Mouse (Mus musculus): Measurements from ENCODE around the gene Sox2. TPM values are rescaled to one million over a fixed set of nuclear protein-coding genes. Genes with fewer than 3 reads are reported as not detected.

The Sox2 gene
- total RNA-seq, 2 experiments from 2014 or later: 41.6 to 53.0 TPM

DNA sequence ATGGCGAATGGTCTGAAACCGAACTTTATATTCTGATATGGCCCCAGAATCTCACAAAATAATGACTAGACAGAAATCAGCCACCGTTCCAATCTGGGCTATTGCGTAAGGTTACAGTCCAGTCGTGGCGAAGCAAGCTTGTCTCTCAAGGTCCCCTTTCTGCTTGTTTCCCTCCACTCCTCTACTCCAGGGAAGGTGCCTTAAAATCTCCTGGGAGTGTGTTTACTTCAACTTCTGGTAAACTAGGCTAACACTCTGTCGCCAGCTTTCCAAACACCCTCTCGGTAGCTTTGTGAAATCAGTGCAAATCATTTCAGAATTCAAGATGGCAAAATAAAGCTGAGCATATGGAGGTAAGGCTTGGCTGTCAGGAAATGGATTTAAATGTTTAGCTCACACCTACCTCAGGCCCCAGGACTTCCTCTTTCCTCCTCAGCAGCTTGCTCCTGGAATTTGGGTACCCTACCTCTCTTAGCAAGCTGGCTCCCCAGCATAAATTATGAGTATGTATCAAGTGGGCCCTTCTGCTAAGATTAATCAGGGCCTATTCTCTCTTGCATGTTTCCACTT, 8.8 kb downstream of the Sox2 start:
- no peak for DNase-seq (ENCODE audit: low spot score in 2 of 2)

DNA sequence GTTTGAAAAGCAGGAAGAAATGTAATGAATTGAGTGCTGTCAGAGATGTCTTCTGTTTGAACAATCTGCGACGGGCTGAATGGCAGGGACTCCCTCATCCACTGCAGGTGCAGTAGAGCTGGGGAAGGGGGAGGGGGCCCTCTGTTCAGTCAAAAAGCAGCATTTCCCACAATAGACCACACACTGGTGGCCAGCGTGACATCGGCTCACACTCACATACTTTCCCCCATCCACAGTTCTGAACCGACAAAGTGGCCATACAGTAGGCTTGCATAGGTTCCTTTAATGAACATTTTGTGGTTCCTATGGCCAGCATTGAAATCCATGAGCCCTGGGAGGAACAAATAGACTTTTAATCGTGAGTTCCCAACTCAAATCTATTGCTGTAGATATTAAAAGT, 9.7 kb downstream of the Sox2 start:
- no peak for DNase-seq (ENCODE audit: low spot score in 2 of 2)

DNA sequence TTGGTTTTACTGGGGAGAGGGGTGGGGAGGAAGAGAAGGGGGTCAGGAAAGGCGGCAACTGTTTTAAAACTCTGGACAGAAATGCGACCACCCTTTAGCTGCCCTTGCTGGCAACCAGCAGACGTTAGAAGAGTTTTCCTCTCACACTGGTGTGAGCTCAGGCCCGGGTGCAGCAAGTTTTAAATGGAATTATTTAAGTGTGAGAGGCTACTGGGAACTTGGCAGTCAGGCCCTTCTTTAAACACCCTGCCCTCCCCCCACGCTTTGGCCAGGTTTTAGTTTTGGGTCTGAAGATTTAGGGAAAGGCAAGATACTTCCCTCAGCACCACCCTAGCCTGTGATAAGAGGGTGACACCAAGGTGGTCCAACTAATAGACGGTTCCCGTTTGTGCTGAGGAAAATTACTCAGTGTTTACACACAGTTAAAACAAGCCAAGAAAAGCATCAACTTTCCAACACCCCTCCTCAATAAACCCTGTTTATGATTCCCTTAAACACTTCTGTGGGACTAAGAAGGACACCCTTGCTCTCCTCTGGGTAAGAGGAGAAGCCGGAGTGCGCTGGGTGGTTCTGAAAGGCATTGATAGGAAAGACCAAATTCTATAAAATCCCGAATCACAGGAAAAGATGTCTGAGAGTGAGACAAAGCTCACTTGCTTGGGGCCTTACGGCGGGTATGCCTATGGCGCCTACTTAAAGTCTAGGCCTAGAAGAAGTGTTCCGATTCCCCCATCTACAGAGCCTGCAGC, 10.5 kb downstream of the Sox2 start:
- no peak for DNase-seq (ENCODE audit: low spot score in 2 of 2)

DNA sequence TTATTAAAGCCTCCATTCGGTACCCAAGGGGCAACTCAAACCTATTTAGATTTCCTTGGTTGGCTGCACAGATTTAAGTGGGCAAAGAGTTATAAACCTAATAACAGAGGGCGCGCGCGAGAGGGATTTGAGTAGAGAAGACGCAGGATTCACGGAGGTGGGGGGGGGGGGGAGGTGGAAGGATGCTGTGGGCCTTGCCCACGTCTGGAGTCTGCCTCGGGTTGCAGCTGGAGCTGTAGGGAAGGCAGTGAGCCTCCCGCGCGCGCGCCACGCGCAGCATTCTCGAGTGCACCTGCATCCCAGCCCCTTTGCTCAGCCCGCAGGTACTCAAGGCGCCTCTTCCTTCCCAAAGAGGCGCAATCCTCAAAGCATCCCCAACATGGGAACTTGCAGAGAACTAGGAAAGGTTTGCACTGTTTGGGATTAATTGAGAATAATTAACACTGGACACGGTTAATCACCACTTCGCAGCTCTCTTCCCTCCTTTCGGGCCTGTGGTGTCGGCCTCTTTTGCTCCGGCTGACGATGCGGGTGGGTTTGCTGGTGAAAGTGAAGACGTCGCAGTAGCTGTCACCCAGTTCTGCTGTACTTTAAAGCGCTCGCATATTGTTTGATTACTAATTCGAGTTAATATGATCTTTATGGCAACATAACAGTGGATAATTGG, 11.3 kb downstream of the Sox2 start:
- DNase-seq (ENCODE audit: low spot score in 2 of 2): peak in 1 of 2 experiments; percentile 11

GRCm38 (mm10) chr3:34662008-34662711, 12.0 kb downstream of the Sox2 start:
- DNase-seq (ENCODE audit: low spot score in 2 of 2): peak in 1 of 2 experiments; percentile 5

- peak in 1 of 2 experiments; percentile 38 for DNase-seq (ENCODE audit: low spot score in 2 of 2)
These were observed 12.8 kb downstream of the Sox2 start for GRCm38 (mm10) chr3:34662712-34663655.

DNA sequence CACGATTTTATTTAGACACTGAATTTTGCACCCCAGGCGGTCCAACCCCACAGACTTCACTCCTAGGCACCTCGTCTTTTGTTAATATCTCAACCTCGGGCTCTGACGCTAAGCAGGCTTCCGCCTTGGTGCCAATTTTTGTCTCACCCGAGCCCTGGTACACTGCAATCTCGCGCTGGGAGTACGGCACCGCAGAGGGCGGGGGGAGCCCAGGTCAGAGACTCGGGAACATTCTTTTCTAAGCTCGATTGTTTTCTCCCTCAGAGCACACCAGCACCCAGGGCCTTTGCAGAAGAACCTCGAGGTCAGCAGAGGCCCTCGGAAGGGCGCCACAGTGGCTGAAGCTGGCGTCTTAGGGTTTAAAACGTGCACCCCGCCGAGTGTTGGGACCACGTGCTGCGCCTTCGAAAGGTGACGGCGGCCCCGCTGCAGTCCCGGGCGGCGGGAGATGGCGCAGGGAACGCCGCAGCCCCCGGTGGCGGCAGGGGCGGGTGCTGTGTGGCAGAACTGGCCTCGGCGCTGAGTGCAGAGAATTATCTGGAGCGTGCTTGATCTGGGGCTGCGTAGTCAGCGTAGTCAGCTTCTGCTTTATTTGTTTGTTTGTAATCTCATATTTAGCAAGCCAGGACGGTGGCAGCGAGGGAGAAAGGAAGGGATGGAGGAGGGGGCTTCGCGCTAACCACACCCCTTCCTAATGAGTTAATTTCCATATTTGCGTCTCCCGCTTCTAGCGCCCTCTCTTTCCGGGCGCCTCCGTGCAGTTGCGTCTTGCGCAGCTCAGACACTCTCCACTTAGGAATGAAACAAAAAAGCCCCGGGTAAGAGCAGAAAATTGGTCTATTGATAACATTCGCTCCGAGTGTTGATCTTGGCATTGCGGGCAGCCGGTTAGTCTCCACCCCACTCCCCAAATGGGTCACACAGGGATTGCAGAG, 13.8 kb downstream of the Sox2 start:
- DNase-seq (ENCODE audit: low spot score in 2 of 2): peak in 1 of 2 experiments; percentile 41

DNA sequence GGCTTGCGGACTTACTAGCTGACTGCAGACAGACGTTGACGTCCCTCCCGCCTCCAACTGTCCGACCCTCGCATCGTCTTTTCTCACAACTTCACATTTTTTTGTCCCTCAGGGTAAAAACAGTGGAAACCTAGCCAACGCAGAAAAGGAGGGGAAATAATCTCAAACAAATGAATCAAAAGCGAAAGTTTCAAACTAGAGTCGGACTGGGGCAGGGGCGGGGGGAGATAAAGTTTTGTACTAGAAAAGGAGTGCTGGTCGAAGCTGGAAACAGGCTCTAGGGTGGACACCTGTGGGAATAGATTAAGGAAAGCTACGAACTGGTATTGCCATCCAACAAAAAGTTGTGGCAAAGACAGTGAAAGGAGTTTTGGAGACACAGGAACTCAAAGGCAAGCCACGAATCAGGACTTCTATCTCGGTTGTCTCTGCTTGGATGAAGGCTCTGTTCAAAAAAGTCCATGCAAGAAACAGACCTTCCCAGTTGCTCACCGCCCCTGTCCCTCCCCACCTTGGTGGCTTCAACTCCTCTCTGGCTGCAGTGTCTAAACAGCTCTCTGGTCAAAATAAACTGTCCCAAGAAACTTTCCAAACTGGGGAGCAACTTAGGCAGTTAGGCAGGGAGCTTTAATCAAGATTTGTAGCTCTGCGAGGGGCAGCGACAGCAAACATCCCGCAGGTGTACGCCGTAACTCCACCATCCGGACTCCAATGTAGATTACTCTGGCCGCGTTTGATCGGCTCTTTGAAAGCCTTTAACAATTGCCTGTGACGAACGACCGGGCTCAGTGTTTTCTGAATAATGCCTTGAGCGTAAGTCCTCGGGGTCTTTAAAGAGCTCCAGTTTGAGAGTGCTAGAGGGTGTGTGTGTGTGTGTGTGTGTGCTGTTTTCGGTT, 14.7 kb downstream of the Sox2 start:
- DNase-seq (ENCODE audit: low spot score in 2 of 2): no peak

DNA sequence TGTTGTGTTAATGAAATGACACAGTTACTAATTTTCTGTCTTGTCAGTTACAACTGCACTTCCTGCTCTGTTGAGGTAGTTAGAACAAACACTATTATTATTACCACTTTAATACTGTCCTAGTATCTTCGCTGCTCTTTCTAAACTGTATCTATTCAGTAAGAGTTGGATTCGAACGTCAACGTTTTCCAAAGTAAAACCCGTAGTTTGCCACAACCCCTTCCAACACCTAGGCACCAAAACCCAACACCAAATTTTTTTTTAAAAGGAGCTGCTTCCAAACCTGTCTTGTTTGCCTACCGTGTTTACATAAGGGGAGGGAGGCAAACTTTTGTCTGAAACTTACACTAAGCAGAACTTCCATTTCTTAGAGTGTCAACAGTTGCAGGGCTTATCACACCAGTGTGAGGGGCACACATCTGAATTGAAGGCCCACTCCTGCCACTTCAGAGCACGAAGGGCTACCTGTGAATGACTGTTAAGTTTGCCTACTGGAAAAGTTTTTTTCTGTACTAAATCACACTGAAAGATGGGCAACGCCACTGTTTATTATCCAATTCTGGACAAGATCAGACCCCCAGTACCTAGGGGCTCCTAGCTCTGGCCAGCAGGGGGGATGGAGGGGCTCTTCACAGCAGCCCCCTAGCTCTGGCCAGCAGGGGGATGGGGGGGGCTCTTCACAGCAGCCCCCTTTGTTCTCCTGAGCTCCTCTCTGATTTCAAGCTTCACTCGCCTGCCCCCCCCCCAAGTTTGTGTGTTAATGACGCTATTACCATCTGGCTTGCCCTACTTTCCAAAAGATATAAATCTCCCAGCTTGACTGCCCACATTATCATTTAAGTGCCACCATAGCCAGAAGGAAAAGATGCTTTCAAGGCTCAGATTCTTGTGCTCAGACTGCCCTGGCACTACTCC, 15.8 kb downstream of the Sox2 start:
- no peak for DNase-seq (ENCODE audit: low spot score in 2 of 2)

DNA sequence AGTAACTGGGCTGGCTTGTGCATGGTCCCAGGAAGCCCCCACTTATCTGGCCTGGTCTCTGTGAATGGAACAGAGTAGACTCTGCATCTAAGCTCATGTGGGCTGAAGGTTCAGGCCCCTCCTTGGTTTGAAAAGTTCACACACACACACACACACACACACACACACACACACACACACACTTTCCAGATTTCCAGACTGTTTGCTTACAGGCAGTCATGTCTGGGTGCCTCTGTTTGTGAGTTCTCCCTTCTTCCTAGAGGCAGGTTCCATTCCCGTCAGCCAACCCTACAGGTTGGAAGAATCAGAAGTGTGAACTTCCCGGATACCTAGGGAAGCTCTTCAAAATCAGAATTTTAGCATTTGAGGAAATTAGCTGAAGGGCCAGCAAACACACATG, 17.0 kb downstream of the Sox2 start:
- no peak for DNase-seq (ENCODE audit: low spot score in 2 of 2)

GRCm38 (mm10) chr3:34667881-34668817, 17.9 kb downstream of the Sox2 start:
- no peak for DNase-seq (ENCODE audit: low spot score in 2 of 2)

DNA sequence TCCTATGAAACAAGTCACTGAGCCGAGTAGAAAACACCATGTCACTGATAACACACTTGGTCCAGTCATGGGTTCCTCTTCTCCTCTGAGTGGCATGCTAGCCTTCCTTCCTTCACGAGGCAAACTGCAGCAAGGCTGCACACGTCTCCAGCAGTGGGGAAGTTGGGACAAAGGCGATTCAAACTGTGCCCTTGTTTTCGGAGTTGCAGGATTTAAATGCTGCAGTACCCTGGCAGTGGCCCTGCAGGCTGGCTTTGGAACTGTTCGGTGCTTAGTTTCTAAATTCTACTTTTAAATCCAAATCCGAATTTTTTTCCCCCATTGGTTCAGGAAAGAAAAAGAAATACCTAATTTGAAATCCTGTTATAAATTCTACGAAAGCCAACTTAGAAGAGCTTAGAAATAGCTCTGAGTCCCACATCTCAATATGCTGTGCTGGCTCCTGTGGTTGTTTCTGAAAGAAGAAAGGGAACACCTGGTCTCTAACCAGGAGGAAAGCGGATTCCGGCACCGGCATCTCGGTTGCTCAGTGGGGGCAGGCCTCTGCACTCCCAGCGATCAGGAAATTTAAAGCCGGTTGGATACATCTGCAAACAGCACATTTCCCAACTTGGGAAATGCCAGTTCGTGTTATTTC, 20.9 kb downstream of the Sox2 start:
- no peak for DNase-seq (ENCODE audit: low spot score in 2 of 2)

- DNase-seq (ENCODE audit: low spot score in 2 of 2): no peak
These were observed 28.6 kb downstream of the Sox2 start for GRCm38 (mm10) chr3:34678840-34679239.

DNA sequence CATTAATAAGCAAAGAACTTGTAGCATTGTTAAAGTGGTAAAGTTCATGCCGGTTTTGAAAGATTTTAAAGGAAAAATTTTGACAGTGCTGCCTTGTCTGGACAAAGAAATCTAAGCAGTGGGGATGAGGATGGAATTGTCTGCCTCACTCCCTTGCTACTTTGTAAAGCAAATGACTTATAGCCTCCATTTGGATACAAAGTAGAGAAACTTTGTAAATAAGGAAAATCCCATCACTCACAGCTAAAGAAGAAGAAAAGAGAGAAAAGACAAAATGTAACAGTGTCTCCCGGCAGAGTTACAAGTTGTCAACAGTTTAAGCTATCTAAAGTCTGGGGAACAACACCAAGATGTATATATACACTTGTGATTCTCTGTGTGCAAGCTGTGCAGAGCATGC, 29.2 kb downstream of the Sox2 start:
- no peak for DNase-seq (ENCODE audit: low spot score in 2 of 2)

DNA sequence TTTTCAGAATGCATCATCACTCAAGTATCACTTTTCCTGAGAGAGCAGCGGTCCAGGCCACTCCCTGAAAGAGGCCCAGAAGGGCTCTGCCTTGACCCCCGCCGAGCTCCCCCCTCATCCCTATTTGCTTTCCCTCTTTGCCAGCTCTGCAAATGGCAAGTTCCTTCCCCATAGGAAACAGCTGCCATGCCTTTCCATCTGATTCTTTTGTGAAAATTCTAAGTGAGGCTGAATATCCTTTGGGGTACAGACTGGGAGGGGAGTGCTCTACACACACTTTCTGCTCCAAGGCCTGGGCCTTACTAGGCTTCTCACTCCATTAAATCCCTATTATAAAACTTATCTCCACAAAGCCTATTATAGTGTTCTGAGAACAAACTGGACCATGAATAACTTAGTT, 29.7 kb downstream of the Sox2 start:
- no peak for DNase-seq (ENCODE audit: low spot score in 2 of 2)

DNA sequence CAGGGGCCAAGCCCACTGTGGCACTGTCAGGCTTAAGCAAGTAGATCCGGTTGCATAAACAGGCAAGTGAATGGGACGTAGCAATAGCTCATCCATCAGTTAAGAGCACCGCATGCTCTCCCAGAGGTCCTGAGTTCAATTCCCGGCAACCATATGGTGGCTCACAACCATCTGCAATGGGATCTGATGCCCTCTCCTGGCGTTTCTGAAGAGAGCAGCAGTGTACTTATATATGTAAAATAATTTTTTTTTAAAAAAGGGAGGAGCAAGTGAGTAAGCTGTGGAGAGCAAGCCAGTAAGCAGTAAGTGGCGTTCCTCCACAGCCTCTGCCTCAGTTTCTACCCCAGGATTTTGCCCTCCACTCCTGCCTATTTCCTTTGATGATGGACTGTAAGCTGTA, 37.9 kb downstream of the Sox2 start:
- DNase-seq (ENCODE audit: low spot score in 2 of 2): no peak
